Mouse (Mus musculus) left cerebral cortex, adult 11 months (tissue): ENCODE measurements around the gene Myh1.

Experiments used
- DNase-seq: peaks from one replicate; pipeline ENCODE4 v3.0.0; 2022; ENCODE audit warnings: low spot score

Myh1 gene

GRCm38 (mm10) chr11:67235639-67236358, 35.9 kb downstream of the Myh1 start:
- DNase-seq: peak; percentile 47

- DNase-seq: no peak
Measured at GRCm38 (mm10) chr11:67236799-67237198, 36.9 kb downstream of the Myh1 start.

GRCm38 (mm10) chr11:67237481-67238079, 37.7 kb downstream of the Myh1 start, which contains the start of gene Myh4:
Gene Myh4 (plus strand): TSS chr11:67238029.
- no peak for DNase-seq

GRCm38 (mm10) chr11:67241051-67241450, 41.2 kb downstream of the Myh1 start:
- no peak for DNase-seq

- peak; percentile 10 for DNase-seq
Measured at GRCm38 (mm10) chr11:67253691-67254090, 53.8 kb downstream of the Myh1 start.

- no peak for DNase-seq
Measured at GRCm38 (mm10) chr11:67257048-67257447, 57.2 kb downstream of the Myh1 start.

GRCm38 (mm10) chr11:67260956-67261355, 61.1 kb downstream of the Myh1 start:
- no peak for DNase-seq
